ENCODE assay signal across 8 mouse cellular contexts in genomic region chr1:171221281-171222193, GRCm38 (mm10). TPM values are rescaled to one million over a fixed set of nuclear protein-coding genes. Genes with fewer than 3 reads are reported as not detected.
DNase-seq lines count a peak whose midpoint lies in the region; ATAC-seq and TF ChIP-seq lines count a peak whose summit lies in the region.

No protein-coding gene starts in this region.

- H3K4me3 ChIP-seq in kidney, adult 2 months (ENCODE audit: insufficient read depth, low read depth, low read length), result peak overlapping the region; percentile 87
- peak overlapping the region; percentile 67 to 89 (median 69) for H3K4me3 ChIP-seq in CH12.LX (replicated peaks in 1 of 3; ENCODE audit: low read depth in 2 of 3, low read length in 2 of 3, poor library complexity in 1 of 3)
- peak overlapping the region; percentile 74 for H3K4me3 ChIP-seq in liver, embryonic 12.5 days
- peak overlapping the region; percentile 52 for H3K4me3 ChIP-seq in stomach, embryonic 14.5 days (ENCODE audit: low read depth, low read length)

- no peak for ATAC-seq in liver, embryonic 12.5 days
- no peak for ATAC-seq in stomach, embryonic 14.5 days (ENCODE audit: insufficient number of reproducible peaks, insufficient read depth, low FRiP score, low read depth)

- DNase-seq in kidney, adult 2 months, result no peak
- no peak for DNase-seq in kidney, adult 18-20 months
- no peak for DNase-seq in CH12.LX (ENCODE audit: extremely low read depth)
- peak; percentile 58 for DNase-seq in cerebellum, adult 9-10 months
- DNase-seq in heart, postnatal 4 days, result peak; percentile 36
- no peak for DNase-seq in spleen, adult 12 weeks (ENCODE audit: low spot score)

- WGBS in kidney, adult 2 months, result 4% methylated on average over 22 of the region's 22 CpGs
- 5% methylated on average over 22 of the region's 22 CpGs for WGBS in liver, embryonic 12.5 days (ENCODE audit: insufficient replicate concordance)
- 8% methylated on average over 22 of the region's 22 CpGs for WGBS in stomach, embryonic 14.5 days

- TF ChIP-seq EP300 in CH12.LX (IDR thresholded peaks at IDR 0.05; ENCODE audit: low read length), result no peak

- dilution Hi-C loops in CH12.LX (cut with MboI; ENCODE audit: extremely low pct_ligation_motif_present, extremely low pct_unique_long_range_greater_than_20kb, low sequenced_read_pairs), result no loop called here

- no peak for TF ChIP-seq RAD21 in CH12.LX (IDR thresholded peaks at IDR 0.05; ENCODE audit: low read depth, low read length)

- no peaks in the 10 kb centered on the region for H3K27me3 ChIP-seq in kidney, adult 2 months (replicated peaks; ENCODE audit: control insufficient read depth, insufficient read depth, low read length)
- H3K27me3 ChIP-seq in CH12.LX (replicated peaks), result no peaks in the 10 kb centered on the region
- no peaks in the 10 kb centered on the region for H3K27me3 ChIP-seq in liver, embryonic 12.5 days (replicated peaks)
- no peaks in the 10 kb centered on the region for H3K27me3 ChIP-seq in stomach, embryonic 14.5 days (ENCODE audit: control insufficient read depth, insufficient read depth, low read length)

- no peaks in the 10 kb centered on the region for H3K9me3 ChIP-seq in CH12.LX (replicated peaks; ENCODE audit: low read length)
- H3K9me3 ChIP-seq in liver, embryonic 12.5 days (replicated peaks), result no peaks in the 10 kb centered on the region
- no peaks in the 10 kb centered on the region for H3K9me3 ChIP-seq in stomach, embryonic 14.5 days (ENCODE audit: control insufficient read depth, low read depth, low read length)

- no peaks in the 10 kb centered on the region for H3K79me2 ChIP-seq in CH12.LX (replicated peaks; ENCODE audit: control insufficient read depth, extremely low read depth, insufficient read depth, poor library complexity, severe bottlenecking)

- H3K9ac ChIP-seq in CH12.LX (ENCODE audit: insufficient read depth, low read depth), result peak overlapping the region; percentile 80
- H3K9ac ChIP-seq in liver, embryonic 12.5 days, result peak overlapping the region; percentile 72
- peak overlapping the region; percentile 39; the same call in 1 of the 2 replicates for H3K9ac ChIP-seq in stomach, embryonic 14.5 days (replicated peaks; ENCODE audit: low read depth, low read length)

- TF ChIP-seq CTCF in kidney, adult 2 months (conservative IDR thresholded peaks at IDR 0.05; ENCODE audit: insufficient read depth, insufficient read length, low read depth, low read length), result no peak
- TF ChIP-seq CTCF in CH12.LX (conservative IDR thresholded peaks at IDR 0.05 in 1 of 2, IDR thresholded peaks at IDR 0.05 in 1 of 2; ENCODE audit: low read depth in 2 of 2, low read length in 2 of 2), result no peak

- H3K4me2 ChIP-seq in CH12.LX (ENCODE audit: insufficient read depth, low read depth, poor library complexity, severe bottlenecking), result peak overlapping the region; percentile 93
- peak overlapping the region; percentile 91 for H3K4me2 ChIP-seq in liver, embryonic 12.5 days
- peak overlapping the region; percentile 88 for H3K4me2 ChIP-seq in stomach, embryonic 14.5 days (replicated peaks; ENCODE audit: low read depth, low read length)

- no peaks in the 10 kb centered on the region for H3K36me3 ChIP-seq in kidney, adult 2 months (ENCODE audit: control insufficient read depth, insufficient read depth, low read length)
- peaks cover 20 to 34% of the 10 kb centered on the region in 2 experiments for H3K36me3 ChIP-seq in CH12.LX (replicated peaks in 1 of 2; ENCODE audit: control insufficient read depth in 1 of 2, insufficient read depth in 1 of 2, low read length in 1 of 2)
- peaks cover 25% of the 10 kb centered on the region for H3K36me3 ChIP-seq in liver, embryonic 12.5 days
- peaks cover 9% of the 10 kb centered on the region for H3K36me3 ChIP-seq in stomach, embryonic 14.5 days (ENCODE audit: control insufficient read depth, insufficient read depth, low read length)

- in situ Hi-C loops in CH12.LX (cut with MboI; ENCODE audit: low pct_ligation_motif_present, low pct_unique_long_range_greater_than_20kb, low sequenced_read_pairs), result loop anchor here (5.0 to 10.0 kb wide), 2 partner anchors 109 to 327 kb away; partner anchors contain the start of gene Cfap126

- H3K27ac ChIP-seq in kidney, adult 2 months (ENCODE audit: insufficient read depth, low read depth, low read length), result no peak overlapping the region
- no peak overlapping the region for H3K27ac ChIP-seq in CH12.LX (ENCODE audit: insufficient read depth, low read depth)
- peak overlapping the region; percentile 71 for H3K27ac ChIP-seq in liver, embryonic 12.5 days
- H3K27ac ChIP-seq in stomach, embryonic 14.5 days (ENCODE audit: low read length), result no peak overlapping the region; the same call in 1 of the 2 replicates

- TF ChIP-seq POLR2A in kidney, adult 2 months (IDR thresholded peaks at IDR 0.05; ENCODE audit: low read depth, low read length), result no peak
- no peak for TF ChIP-seq POLR2A in CH12.LX (IDR thresholded peaks at IDR 0.05; ENCODE audit: low read depth, low read length)

- H3K4me1 ChIP-seq in kidney, adult 2 months (ENCODE audit: control insufficient read depth, insufficient read depth, low read length), result peaks cover 5% of the 10 kb centered on the region; the same call in 1 of the 2 replicates
- peaks cover 7 to 27% of the 10 kb centered on the region in 2 experiments; a peak in 3 of 4 replicates for H3K4me1 ChIP-seq in CH12.LX (ENCODE audit: control insufficient read depth in 1 of 2, insufficient read depth in 2 of 2)
- H3K4me1 ChIP-seq in liver, embryonic 12.5 days, result peaks cover 26% of the 10 kb centered on the region
- peaks cover 7% of the 10 kb centered on the region for H3K4me1 ChIP-seq in stomach, embryonic 14.5 days (ENCODE audit: control insufficient read depth, insufficient read depth, low read length)

TF ChIP-seq in CH12.LX, 34 proteins besides CTCF, POLR2A, EP300 and RAD21 (continues in another document):
- TF ChIP-seq ELF1 (IDR thresholded peaks at IDR 0.05; ENCODE audit: low read depth, low read length) (no peak), IRF4 (IDR thresholded peaks at IDR 0.05; ENCODE audit: low read depth, low read length) (no peak), ETS1 (conservative IDR thresholded peaks at IDR 0.05; ENCODE audit: low read depth, low read length) (no peak), ZNF384 (IDR thresholded peaks at IDR 0.05; ENCODE audit: low read depth, low read length) (no peak), BHLHE40 (IDR thresholded peaks at IDR 0.05; ENCODE audit: low read depth, low read length) (no peak), CHD1 (IDR thresholded peaks at IDR 0.05; ENCODE audit: low read depth, low read length) (no peak), MAX (IDR thresholded peaks at IDR 0.05; ENCODE audit: low read length) (no peak), ZC3H11A (IDR thresholded peaks at IDR 0.05; ENCODE audit: low read depth, low read length) (no peak), MAZ (IDR thresholded peaks at IDR 0.05; ENCODE audit: low read depth, low read length) (no peak), KAT2A (IDR thresholded peaks at IDR 0.05; ENCODE audit: insufficient replicate concordance, low read length) (no peak), USF2 (conservative IDR thresholded peaks at IDR 0.05; ENCODE audit: low read depth, low read length) (no peak), ZKSCAN1 (IDR thresholded peaks at IDR 0.05; ENCODE audit: borderline replicate concordance, low read depth, low read length) (no peak), JUND (conservative IDR thresholded peaks at IDR 0.05; ENCODE audit: low read depth, low read length) (no peak), ZMIZ1 (IDR thresholded peaks at IDR 0.05; ENCODE audit: low read depth, low read length) (no peak)

RNA-seq across cellular contexts. Expression of gene Tomm40l, which starts 0.8 kb away (rescaled TPM):
- polyA plus RNA-seq in kidney, adult 2 months (2012; rRNA removed), result 46.4 and 51.8 TPM in 2 replicates
- total RNA-seq in CH12.LX (2012; rRNA removed) (37.1 and 37.6 TPM in 2 replicates), CH12.LX (2014; rRNA removed) (34.4 and 36.0 TPM in 2 replicates)
- 24.7 and 32.8 TPM in 2 replicates for polyA plus RNA-seq in CH12.LX (2012; ENCODE audit: insufficient read length, low read depth)
- total RNA-seq in heart, postnatal 4 days (2021), result 10 to 100 TPM; 79.9 to 85.2 TPM
- 20.7 and 21.9 TPM in 2 replicates for polyA plus RNA-seq in liver, embryonic 12.5 days (2016; fragmentation: Nextera tagmentation; extraction: Ambion mirVana)
- polyA plus RNA-seq in stomach, embryonic 14.5 days (2014; fragmentation: Nextera tagmentation; extraction: Ambion mirVana), result 25.0 and 28.2 TPM in 2 replicates

RNA-seq across cellular contexts. Expression of gene Apoa2, which starts 3.3 kb away (rescaled TPM):
- polyA plus RNA-seq in kidney, adult 2 months (2012; rRNA removed), result 19.8 and 20.8 TPM in 2 replicates
- 5.3 and 6.2 TPM in 2 replicates for total RNA-seq in CH12.LX (2012; rRNA removed)
- 3.0 and 3.7 TPM in 2 replicates for total RNA-seq in CH12.LX (2014; rRNA removed)
- 3.1 and 4.9 TPM in 2 replicates for polyA plus RNA-seq in CH12.LX (2012; ENCODE audit: insufficient read length, low read depth)
- total RNA-seq in heart, postnatal 4 days (2021), result 1 to 10 TPM; 1.7 to 1.8 TPM
- 2,516 and 2,642 TPM in 2 replicates for polyA plus RNA-seq in liver, embryonic 12.5 days (2016; fragmentation: Nextera tagmentation; extraction: Ambion mirVana)
- 3.9 and 7.3 TPM in 2 replicates for polyA plus RNA-seq in stomach, embryonic 14.5 days (2014; fragmentation: Nextera tagmentation; extraction: Ambion mirVana)

RNA-seq across cellular contexts. Expression of gene Nr1i3, which starts 7.8 kb away (rescaled TPM):
- polyA plus RNA-seq in kidney, adult 2 months (2012; rRNA removed), result 0.48 and 0.67 TPM in 2 replicates
- 1.2 and 1.6 TPM in 2 replicates for total RNA-seq in CH12.LX (2012; rRNA removed)
- total RNA-seq in CH12.LX (2014; rRNA removed), result not detected in 2 replicates
- polyA plus RNA-seq in CH12.LX (2012; ENCODE audit: insufficient read length, low read depth), result 0.10 and 0.23 TPM in 2 replicates
- total RNA-seq in heart, postnatal 4 days (2021), result not detected
- polyA plus RNA-seq in liver, embryonic 12.5 days (2016; fragmentation: Nextera tagmentation; extraction: Ambion mirVana), result 0.23 and 0.36 TPM in 2 replicates
- polyA plus RNA-seq in stomach, embryonic 14.5 days (2014; fragmentation: Nextera tagmentation; extraction: Ambion mirVana), result 0.17 and 0.30 TPM in 2 replicates

RNA-seq across cellular contexts. Expression of gene Fcer1g, which starts 12.6 kb away (rescaled TPM):
- 35.8 and 46.8 TPM in 2 replicates for polyA plus RNA-seq in kidney, adult 2 months (2012; rRNA removed)
- total RNA-seq in CH12.LX (2012; rRNA removed) (10.1 and 13.6 TPM in 2 replicates), CH12.LX (2014; rRNA removed) (22.7 and 31.3 TPM in 2 replicates)
- polyA plus RNA-seq in CH12.LX (2012; ENCODE audit: insufficient read length, low read depth), result 35.6 and 51.2 TPM in 2 replicates
- 10 to 100 TPM in 1 of 2 experiments, 1 to 10 TPM in 1; 8.7 to 10.1 TPM for total RNA-seq in heart, postnatal 4 days (2021)
- polyA plus RNA-seq in liver, embryonic 12.5 days (2016; fragmentation: Nextera tagmentation; extraction: Ambion mirVana), result 55.8 and 60.7 TPM in 2 replicates
- 52.5 and 58.4 TPM in 2 replicates for polyA plus RNA-seq in stomach, embryonic 14.5 days (2014; fragmentation: Nextera tagmentation; extraction: Ambion mirVana)

RNA-seq across cellular contexts. Expression of gene Pcp4l1, which starts 25.5 kb away (rescaled TPM):
- 11.2 and 12.8 TPM in 2 replicates for polyA plus RNA-seq in kidney, adult 2 months (2012; rRNA removed)
- not detected in 2 replicates for total RNA-seq in CH12.LX (2012; rRNA removed)
- not detected in 2 replicates for total RNA-seq in CH12.LX (2014; rRNA removed)
- not detected in 2 replicates for polyA plus RNA-seq in CH12.LX (2012; ENCODE audit: insufficient read length, low read depth)
- 100 to 1,000 TPM; 109 to 138 TPM for total RNA-seq in heart, postnatal 4 days (2021)
- polyA plus RNA-seq in liver, embryonic 12.5 days (2016; fragmentation: Nextera tagmentation; extraction: Ambion mirVana), result 1.1 and 1.2 TPM in 2 replicates
- 35.6 and 39.6 TPM in 2 replicates for polyA plus RNA-seq in stomach, embryonic 14.5 days (2014; fragmentation: Nextera tagmentation; extraction: Ambion mirVana)

Comparison
In these comparisons a context has a peak if more than half of its experiments do, and no peak if none do; other contexts are left out.
1. DNase-seq: peak in cerebellum, adult 9-10 months (single experiment) and heart, postnatal 4 days (single experiment); none in kidney, adult 2 months (single experiment), kidney, adult 18-20 months (single experiment), CH12.LX (single experiment) and spleen, adult 12 weeks (single experiment).
2. RNA of gene Apoa2, which starts 3.3 kb away (polyA plus RNA-seq): 2,516 to 2,642 TPM in liver, embryonic 12.5 days; 19.8 to 20.8 TPM in kidney, adult 2 months, 3.9 to 7.3 TPM in stomach, embryonic 14.5 days and 3.1 to 4.9 TPM in CH12.LX; every median in the first group is over 100 times any median in the second.
3. Peak in every context shown above with its lines, with median percentiles within 50 percentile points of each other: H3K4me3 ChIP-seq, H3K4me2 ChIP-seq and H3K9ac ChIP-seq.